Mouse (Mus musculus) frontal cortex, postnatal 36 days (tissue): Measurements from ENCODE around the gene Etfbkmt.
"Not testable (repeated sequence)": the region's sequence is repeated elsewhere in the genome, so short reads cannot be mapped to it uniquely, and the experiment has no call there.

Source experiments
- DNase-seq, 2 experiments: peaks; one replicate each; pipeline ENCODE4 v3.0.0; 2022; ENCODE audit warnings: low spot score in 2 of 2

Etfbkmt gene

DNA sequence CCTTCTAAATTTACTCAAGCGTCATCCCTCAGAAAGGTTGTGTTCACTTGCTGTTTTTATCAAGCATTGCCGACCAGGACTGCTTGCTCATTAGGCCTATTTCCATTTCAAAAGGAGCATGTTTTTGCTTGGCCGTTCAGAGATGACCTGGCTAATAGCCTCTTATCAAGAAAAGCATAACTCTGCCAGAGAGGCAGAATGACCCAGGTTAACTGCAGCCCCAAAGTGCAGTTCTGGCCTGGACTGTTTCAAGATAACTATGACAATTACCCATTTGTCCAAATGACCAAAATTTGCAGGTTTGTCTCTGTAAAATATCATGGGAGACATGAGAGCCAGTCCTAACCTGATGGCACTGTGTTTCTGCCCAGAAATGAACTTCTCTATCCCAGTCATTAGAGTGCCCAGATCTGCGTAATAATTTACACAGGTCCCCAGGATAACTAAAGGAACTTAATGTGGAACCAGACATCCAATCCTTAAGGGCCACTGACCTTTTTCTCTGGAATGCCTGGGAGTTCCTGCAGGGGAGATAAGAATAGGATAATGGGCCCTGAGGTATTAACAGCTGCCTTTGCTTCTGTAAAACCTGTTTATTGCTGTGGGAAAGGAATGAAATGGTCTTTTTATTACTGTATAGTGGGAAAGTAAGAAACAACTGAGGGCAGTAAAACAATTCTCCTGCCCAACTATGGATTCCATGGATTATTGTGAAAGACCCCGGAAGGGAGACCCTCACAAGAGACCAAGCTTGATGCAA, 5.1 kb upstream of the Etfbkmt start:
- no peak for DNase-seq

DNA sequence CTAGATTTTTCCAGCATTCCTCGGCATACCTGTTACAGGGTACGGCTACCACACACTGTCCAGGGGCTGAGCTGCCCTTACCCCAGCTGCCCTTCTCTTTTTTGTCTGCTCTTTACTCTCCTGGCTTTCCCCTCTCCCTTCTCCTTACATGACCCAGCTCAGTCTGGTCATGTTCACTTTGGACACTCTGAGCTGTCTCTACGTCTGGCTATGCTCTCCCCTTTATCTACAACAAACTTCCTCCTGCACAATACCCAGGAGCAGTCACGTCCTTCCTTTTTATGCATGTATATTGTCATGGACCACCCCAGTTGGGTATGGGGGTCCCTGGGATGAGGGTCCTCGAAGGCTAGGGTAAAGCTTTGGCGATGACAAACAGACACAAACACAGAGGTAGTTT, 4.0 kb upstream of the Etfbkmt start:
- DNase-seq = no peak

DNA sequence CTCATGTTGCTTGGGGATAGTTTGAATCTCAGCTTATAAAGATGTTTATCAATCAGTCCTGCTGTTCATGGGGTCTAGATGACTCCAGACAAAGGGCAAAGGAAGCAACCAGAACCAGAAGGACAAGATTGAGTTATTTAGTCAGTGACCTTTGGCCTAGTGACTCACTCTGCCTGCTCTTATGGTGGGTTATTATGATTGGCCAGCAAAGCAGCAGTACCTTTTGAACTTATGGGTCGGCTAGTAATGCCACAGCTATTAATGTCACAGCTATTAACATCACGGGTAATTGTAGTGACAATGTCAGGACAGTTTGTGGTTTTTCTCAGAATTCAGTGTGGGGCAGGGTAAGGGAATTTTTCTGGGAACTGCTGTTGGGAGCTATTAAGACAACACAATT, 1.7 kb upstream of the Etfbkmt start:
- no peak for DNase-seq

DNA sequence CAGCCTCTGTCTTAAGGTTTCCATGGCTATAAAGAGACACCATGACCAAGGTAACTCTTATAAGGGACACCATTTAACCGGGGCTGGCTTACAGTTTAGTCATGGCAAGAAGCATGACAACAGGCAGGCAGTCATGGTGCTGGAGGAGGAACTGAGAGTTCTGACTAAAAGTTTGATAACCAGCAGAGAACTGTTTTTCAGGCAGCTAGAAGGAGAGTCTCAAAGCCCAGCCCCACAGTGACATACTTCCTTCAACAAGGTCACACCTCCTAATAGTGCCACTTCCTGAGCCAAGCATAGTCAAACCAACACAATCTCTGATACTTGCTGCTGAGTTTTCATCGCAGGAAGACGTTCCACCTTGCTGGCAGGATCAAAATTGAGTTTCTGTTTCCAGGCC, 638 bp upstream of the Etfbkmt start:
- DNase-seq = no peak

DNA sequence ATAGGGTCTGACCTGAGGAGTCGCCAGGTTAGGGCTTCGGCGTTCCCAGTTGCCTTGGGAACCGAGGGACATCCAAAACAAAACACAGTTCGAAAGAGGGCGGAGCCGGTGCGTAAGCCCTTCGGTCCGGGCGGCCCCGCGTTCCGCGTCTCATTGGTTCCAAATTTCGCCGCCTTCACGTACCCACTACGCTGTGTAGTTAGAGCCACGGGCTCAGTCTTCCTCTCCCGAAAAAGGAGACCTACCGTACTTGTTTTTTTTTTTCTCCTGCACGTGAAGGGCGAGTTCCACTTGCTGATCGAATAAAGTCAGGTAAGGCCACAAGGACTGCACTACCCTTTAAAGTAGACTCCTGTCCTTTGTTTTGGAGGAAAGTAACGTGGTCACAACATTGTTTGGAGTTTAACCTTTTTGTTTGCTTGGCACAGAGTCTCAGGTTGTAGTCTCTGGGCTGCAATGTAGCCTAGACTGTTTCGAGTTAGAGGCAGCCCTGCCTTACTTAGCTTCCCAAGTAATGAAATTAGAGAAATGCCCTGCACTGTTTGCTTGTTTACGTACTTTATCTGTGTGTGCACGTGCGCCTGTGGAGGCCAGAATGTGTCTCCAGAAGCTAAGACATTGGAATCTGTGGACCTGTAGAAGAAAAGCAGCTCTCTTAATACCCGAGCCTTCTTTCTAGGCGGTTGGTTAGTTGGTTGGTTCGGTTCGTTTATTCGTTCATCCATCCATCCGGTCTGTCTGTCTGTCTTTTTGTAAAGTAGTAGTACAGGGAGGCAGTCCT, 1.9 kb downstream of the Etfbkmt start:
- peak; percentile 69 to 83 for DNase-seq

DNA sequence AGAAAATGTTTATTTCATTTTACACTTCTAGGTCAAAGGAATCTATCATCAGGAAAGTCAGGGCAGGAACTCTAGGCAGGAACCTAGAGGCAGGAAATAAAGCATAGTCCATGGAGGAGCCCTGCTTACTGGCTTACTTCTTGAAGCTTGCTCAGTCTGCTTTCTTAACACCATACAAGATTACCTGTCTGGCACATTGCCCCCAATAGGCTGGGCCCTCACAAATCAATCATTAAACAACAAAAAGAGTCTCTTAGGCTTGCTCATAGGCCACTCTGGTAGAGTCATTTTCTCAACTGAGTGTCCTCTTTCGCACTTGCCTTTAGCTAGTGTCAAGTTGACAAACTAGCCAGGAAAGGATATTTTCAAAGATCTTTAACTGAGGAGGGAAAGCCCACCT, 5.5 kb downstream of the Etfbkmt start:
- no peak for DNase-seq

DNA sequence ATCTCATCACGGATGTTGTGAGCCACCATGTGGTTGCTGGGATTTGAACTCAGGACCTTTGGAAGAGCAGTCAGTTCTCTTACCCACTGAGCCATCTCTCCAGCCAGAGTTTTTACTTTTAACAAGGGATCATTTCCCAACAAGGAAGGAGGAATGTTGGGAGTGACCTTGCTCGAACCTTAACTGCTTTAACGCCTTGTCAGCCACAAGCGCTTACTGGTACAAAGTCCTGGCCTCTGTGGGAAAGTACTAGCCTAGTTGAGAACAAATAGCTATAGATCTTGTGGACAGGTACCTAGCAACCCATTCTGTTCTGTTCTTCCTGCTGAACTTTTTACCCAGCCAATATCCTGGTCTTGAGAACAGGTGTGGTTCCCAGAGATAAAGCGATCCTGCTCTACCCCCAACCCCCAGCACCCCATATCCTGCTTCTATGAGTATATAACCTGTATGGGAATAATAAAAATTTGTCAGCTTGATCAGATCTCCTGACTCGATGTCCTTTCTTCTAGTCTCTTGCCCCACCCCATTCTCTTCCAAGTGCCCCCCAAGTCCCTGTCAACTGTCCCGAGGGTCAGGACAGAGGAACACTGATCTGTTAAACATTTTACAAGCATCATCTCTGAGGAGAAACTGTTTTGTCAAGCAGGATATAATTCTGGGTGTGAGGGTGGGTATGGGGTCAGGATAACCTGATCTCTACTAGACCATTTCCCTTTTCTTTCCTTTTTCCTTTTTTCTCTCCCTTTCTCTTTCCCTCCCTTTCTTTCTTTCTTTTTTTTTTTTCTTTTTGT, 9.0 kb downstream of the Etfbkmt start:
- DNase-seq = no peak

DNA sequence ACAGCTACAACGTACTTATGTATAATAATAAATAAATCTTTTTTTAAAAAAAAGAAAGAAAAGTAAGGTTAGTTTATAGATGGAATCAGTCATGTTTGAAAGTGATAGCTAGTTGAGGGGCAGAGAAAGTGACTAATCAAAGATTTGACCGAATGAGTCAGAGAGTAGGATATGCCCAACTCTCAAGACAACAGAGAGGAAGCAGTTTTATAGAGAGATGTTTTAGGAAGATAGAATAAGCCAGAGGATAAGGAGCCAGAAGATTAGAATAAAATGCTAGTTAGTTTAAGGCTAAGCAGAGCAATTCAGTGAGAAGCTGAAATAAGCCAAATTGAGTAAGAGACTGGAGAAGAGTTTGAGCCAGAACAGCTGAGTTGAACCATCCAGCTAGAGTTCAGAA, 12.5 kb downstream of the Etfbkmt start:
- DNase-seq = no peak

DNA sequence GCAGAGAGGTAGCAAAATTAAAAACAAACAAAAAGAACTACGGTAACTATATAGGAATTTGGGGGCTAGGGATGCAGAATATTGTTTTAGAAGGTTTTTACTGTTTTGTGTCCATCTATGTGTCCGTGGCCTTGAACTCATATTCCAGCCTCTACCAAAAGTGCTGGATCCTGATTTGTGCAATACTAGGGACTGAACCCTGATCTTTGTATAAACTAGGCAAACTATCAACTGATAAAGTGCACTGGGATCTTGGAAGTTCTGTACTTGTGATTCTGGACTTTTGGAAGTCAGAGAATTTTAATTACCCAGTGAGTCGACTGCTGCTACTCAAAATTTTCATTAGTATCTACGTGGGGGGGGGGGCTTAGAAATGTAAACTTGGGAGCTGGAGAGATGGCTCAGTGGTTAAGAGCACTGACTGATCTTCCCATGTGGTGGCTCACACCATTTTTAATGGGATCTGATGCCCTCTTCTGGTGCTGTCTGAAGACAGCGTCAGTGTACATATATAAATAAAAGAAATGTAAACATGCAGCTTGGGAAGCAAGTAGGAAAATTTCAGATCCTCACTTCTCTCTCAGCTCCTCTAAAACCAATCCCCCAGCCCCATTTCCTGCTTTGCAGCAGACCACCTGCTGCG, 13.9 kb downstream of the Etfbkmt start:
- no peak for DNase-seq

DNA sequence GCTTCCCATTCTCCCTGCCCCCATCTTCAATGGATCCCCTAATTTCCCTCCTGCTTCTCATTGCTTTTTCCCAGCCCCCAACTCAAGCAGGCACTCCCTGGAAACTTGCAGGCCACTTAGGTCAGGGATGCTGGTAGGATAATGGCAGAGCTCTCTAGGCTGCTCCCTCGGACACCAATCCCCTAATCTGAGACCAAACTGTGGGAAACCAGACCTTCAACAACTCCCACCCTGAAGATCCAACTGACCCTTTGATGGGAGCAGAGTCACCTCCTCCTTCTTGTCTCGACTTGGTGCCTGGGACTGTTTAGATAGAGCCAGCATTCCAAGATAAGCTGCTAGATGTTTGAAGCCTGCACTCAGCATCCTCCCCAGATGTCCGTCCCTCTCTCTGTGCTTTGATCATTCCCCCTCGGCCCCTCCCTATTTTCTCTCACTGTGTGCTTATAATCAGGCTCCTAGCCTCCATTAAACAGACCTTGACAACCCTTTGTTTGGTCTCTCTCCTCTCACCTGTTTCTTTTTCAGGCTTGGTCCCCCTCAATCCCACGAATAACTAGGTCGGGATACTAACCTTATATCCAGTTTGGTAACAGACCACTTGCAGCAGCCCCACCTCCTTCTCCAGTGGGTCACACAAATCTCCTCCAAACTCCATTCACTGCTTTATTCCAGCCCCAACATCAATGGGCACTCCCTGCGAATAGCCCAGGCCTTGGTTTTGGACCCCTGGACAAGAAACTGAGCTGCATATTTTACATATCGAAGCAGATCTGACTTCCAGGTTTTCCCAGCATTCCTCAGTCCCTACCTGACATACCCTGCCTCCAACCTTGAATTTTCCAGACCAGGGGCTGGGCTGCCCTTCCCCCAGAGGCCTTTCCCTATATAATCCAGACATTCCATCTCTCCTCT, 14.7 kb downstream of the Etfbkmt start:
- no peak for DNase-seq

DNA sequence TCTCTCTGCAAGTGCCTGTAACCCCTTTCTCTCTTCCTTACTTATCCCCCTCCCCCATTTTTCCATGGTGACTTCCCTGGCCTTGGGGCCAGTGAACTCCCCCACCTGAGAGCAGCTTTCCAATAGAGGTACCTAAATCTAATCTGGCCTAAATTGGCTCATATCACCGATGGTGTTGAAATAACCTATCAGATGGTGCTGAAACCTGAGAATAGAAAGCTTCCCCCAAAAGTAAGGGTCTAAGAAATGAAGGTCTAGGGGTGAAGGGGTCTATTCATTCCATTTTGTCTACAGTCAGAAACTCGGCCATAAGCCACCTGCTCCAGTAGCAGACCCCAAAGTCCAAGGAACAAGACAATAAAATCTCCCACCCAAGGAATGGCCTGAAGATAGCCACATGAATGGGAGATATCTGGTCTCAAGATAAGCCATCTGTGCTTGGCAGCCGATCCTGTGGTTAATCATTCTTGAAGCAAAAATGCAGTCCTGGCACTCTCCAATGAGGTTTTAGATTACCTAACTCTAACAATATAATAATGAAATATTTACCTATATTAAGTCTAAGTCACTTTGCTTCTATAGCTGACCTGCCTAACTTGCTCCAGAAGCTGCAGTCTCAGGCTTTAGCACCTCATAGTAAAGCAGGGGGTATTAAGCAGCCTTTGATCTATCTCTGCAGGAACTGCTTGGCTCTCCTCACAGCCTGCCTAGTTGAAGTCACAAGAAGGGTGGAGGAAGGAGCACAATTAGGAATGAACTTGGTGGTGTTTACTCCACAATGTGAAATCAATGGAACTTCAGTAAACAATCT, 15.6 kb downstream of the Etfbkmt start:
- no peak for DNase-seq

DNA sequence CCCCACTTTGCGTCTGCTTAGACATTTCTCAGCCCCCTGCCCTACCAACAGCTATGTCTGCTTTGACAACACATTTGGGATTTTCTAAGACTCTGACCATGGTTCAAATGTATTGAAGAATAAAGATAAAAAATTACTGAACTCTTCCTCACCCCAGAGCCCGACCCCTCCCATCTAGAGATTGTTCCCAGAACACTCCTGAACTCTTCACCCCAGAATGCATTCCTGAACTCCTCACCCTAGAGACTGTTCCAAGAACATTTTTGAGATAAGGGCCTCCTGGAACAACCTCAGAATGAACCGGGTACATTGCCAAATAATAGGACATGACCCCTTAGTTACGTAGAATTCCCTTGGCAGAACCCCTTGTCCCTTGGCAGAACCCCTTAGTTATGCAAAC, 27.4 kb downstream of the Etfbkmt start:
- not testable (repeated sequence) for DNase-seq

DNA sequence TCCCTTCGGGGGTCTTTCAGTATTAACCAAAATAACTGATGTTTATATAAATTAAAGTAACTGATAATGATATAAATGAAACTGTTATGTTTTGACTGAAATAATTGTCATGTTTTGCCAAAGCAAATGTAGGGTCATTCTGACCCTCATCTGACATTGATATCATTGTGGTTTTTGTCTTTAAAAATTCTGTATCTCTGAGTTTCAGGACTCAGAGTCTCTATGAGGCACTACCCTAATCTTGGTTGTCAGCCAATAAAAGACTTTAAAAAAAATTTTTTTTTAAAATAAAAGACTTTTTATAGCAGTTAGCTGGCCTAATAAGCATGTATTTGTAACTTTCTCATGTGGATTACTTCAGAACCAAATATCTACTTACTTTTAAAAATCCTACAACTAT, 28.0 kb downstream of the Etfbkmt start:
- no peak for DNase-seq

DNA sequence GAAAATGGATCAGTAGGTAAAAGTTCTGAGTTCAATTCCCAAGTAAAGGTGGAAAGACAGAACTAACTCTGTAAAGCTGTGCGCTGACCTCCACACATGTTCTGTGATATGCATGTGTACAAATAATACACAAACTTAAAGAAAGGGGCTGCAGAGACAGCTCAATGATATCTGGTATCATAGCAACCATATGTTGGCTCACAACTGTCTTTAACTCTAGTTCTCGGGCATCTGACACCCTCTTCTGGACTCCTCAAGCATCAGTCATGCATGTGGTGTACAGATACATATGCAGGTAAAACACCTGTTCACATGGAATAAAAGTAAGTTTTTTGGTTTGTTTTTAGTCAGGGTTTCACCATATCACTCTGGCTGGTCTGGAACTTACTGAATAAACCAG, 28.8 kb downstream of the Etfbkmt start:
- no peak for DNase-seq

DNA sequence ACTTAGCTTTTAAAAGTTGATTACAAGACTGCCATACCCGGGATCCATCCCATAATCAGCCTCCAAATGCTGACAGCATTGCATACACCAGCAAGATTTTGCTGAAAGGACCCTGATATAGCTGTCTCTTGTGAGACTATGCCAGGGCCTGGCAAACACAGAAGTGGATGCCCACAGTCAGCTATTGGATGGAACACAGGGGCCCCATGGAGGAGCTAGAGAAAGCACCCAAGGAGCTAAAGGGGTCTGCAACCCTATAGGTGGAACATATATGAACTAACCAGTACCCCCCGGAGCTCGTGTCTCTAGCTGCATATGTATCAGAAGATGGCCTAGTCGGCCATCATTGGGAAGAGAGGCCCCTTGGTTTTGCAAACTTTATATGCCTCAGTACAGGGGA, 30.3 kb downstream of the Etfbkmt start:
- DNase-seq = not testable (repeated sequence)

DNA sequence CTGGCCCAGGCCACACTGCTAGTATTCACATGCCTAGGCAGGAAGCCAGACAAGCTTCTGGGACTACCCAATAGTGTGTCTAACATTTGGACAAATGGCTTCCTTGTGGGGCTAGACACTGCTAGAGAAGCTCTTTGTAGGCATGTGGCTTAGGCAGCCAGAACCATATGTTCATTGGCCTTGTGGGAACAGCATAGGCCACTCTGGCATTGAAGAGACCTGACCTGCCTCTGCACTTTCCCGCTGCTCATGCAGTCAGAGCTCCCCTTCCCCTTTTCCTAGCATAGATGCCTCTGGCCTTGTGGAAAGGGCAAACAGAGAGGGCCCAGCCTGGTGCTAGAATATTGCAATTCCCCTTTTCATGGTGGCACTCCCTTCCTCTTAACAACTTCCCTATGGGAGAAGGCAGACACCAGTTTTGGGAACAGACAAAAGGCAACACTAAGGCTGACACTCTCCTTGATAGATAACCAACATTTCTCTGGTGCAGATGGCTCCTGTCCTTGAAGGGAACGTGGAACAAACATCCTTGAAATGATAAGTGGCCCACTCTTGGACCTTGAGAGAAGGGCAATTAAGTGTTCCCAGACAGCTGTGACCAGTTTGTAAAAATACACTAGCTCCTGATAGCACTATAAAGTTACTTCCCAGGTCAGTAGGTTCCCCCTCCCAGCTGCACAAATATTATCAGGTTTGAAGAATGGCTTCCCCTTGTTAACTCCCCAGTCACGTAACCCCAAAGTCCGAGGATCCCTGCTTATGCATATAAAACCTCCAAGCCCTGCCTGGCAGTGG, 34.4 kb downstream of the Etfbkmt start:
- DNase-seq = no peak

DNA sequence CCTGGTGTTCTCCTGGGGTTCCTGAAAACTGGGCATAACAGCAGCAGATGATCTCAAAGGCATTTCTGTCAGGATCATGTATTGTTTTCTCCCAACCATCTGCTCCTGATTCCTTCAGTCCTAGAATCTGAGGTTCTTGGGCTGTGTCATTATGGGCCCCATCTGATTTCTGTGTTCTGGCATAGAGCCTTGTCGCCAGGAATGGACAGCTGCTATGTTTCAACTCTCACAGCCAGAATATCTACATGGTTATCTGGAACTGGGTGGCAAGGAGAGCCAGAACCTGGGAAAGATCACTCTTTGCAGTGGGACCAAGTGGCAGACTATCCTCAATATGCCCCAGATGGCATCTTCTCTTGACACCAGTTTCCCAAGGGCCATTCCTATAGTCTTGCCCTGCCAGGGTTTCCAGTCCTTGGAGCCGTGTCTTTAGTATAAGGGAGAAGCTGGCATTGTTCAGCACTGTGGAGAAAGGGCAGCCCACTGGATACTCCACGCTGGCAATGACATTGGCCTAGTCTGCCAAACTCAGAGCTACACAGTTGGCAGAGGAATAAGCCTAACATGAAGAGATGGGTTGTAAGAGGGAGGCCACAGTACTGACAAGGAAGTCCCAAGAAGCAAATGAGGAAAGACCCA, 35.4 kb downstream of the Etfbkmt start:
- no peak for DNase-seq

DNA sequence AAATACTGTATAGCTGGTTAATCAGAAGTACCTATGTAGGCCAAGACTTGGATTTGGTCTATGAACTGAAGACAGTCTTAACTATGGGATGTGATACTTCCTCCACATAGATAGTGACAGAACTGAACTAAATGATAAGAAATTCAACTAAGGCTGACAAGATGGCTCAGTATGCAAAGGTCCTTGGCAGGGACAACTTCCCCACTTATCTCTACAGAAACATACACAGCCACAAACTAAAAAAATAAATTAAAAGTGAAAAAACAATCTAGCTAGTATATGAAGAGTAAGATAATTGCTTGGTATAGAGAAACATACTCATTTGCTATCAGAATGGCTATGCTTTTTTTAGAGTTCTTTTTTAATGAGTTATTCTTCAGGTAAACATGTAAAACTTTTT, 39.4 kb downstream of the Etfbkmt start:
- no peak for DNase-seq

DNA sequence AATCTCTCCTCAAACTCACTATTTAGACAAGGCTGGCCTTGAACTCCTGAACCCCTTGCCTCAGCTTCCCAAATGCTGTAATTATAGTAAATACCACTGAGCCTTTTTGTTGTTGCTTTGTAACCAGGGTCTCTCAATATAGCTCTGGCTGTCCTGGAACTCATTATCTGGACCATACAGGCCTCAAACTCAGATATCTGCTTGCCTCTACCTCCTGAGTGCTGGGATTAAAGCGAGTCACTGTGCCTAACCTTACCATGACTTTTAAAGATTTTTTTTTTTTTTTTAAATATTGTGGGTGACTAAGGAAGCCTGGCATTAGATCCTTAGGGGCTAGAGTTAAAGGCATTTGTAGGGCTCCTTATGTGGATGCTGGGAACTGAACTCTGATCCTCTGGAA, 44.4 kb downstream of the Etfbkmt start:
- DNase-seq = no peak
